Mouse (Mus musculus) adrenal gland, postnatal 4 days (tissue): Measurements from ENCODE around the gene Phpt1. TPM values are rescaled to one million over a fixed set of nuclear protein-coding genes. Genes with fewer than 3 reads are reported as not detected.

Experiments
- DNase-seq, 2 experiments: peaks; one replicate each; pipeline ENCODE4 v3.0.0; 2021 to 2022; ENCODE audit warnings: low spot score in 2 of 2, mixed read lengths in 2 of 2
- total RNA-seq, 2 experiments: library from RNA; stranded (reverse); gene quantifications; 2 replicates each; pipeline ENCODE4 v1.2.3; 2021

Phpt1 gene
- total RNA-seq, 2 experiments from 2014 or later: 74.7 to 80.0 TPM

DNA sequence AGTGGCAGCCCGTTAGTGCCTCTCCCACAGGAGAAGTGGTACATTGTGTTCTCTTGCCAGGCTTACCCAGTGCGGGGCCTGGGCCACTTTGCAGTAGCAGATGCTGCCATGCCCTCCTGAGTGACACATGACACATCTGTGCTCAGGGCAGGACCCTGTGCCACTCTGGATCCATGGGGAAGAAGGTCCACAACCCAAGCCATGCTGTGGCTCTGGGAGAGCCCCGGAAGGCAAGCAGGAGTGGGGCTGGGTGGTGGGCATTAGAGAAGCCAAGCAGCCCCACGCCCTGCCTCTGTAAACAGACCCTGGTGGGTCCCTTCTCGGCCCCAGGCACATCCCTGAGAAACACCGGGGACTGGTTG, 8.1 kb upstream of the Phpt1 start:
- DNase-seq: no peak

- DNase-seq: no peak
Observed at GRCm38 (mm10) chr2:25582466-25583119, 7.6 kb upstream of the Phpt1 start.

DNA sequence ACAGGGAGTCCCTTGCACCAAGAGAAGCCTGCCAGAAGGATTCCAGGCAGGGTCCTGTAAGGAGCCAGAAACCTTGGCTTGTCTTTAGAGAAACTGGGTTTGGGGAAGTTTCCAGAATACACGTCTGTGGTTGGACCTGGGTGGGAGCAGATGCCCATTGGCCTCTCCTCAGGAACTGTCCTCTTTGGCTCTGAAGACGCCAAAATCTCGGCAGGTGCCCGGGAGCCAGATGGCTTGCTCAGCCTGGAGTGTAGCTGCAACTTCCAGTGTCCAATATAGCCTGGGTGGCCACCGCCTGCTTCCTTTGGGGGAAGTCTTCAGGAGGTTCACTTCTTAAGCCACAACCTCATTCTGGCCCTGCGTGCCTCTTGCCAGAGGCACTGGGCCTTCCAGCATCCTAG, 6.9 kb upstream of the Phpt1 start:
- DNase-seq: no peak

DNA sequence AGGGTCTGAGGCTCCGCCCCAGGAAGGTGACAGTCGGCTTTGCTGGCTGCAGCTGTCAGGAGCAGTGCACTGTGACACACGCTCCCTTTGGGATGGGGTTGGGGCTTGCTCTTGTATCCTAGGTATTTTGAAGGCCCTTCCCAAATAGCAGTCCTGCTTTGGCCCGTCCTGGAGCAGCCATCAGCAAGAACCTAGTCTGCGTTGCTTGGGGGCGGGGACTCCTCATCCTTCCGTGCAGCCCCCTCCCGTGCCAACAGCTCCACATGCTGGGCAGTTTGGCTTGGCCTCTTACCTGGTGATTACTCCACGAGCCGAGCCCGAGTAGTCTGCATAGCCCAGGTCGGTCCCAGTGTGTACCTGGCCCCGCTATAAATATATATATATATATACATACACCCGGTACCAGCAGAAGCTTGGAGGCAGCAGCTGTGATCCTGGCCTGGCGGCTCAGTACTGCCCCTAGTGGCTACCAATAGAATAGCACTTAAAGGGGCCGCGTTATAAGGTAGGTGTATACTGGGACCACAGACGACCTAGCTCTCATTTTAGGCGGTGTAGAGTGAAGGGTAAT, 6.4 kb upstream of the Phpt1 start, which contains the start of gene Ajm1:
TSS of gene Ajm1 (minus strand) at position 464 of the 571 bp plus-strand sequence.
- no peak for DNase-seq

- DNase-seq: no peak
Observed at GRCm38 (mm10) chr2:25580621-25581101, 5.6 kb upstream of the Phpt1 start.

GRCm38 (mm10) chr2:25579737-25580460, 4.9 kb upstream of the Phpt1 start:
- no peak for DNase-seq

DNA sequence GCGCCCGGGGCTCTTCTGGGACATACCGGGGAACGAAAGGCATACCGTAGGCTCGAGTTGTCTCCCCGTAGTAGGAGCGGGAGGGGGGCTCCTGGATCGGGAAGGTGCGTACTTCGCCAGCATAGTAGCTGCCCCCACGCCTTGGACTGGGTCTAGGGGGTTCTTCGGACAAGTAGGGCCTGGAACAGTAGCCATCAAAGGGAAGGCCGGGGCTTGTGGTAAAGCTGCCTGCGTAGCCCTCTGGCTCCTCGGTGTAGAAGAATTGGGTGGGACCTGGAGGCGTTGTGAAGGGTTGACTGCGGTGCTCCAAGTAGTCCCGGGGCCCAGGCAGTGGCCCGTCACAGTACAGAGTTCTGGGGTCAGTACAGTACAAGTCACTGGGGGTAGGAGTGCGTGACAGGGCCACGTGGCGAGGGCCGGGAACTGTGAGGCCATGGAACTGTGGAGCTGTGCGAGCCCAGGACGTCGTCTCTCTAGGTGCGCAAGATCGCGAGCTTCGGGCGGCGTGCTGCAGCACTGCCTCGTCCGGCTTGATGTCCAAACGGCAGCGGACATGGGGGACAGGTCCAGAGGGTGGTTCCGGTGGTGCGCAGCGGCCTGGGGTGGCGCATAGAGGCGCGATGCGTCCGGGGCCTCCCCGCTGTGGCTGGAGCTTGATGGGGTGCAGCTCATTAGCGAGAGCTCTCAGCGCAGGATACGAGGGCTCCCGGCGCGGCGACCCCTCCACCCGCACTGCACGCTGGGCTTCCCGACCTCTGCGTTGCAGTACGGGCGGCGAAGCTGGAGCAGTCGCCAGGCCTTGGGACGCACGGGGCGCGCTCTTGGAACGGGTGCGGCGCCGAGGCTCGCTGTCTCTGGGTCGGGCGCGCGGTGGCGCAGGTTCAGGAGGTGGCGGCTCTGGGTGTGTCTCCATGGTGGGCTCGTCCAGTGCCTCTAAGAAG, 4.0 kb upstream of the Phpt1 start:
- DNase-seq: no peak

DNA sequence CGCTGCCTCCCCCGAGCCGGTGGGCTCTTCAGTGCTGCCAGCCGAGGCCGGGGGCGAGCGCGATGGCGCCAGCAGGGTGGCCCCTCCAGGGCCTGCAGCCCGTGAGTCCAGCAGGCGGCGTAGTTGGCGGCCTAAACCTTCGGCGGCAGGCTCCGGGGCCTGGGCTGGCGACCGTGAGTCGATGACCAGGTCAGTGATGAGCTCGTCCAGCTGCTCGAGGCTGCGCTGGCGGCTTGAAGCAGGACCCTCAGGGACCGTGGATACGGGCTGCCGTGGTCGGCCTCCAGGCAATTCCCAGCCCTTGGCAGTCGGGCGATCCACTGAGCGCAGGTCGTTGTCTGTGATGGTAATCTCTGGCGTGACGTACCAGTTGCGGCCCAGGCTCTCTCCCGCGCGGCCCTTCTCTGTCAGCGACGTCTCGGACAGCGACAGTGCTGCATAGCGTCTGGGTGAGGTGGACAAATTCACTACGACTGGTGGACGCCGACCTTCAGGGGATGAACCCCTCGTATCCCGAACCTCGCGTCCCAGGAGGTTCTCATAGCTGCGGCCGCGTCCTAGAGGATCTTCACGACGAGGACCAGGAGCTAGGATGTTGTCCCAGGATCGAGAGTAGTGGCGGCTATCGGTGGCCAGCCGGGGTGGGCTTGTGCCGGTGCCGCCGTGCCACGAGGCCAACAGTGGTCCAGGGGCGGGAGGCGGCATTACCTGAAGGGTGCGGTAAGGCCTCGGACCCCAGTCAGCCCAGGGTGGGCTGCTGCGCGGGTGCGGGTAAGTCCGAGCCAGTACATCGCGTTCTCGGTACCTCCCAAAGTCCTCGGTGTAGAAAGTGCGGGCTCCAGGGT, 3.1 kb upstream of the Phpt1 start:
- DNase-seq: no peak

DNA sequence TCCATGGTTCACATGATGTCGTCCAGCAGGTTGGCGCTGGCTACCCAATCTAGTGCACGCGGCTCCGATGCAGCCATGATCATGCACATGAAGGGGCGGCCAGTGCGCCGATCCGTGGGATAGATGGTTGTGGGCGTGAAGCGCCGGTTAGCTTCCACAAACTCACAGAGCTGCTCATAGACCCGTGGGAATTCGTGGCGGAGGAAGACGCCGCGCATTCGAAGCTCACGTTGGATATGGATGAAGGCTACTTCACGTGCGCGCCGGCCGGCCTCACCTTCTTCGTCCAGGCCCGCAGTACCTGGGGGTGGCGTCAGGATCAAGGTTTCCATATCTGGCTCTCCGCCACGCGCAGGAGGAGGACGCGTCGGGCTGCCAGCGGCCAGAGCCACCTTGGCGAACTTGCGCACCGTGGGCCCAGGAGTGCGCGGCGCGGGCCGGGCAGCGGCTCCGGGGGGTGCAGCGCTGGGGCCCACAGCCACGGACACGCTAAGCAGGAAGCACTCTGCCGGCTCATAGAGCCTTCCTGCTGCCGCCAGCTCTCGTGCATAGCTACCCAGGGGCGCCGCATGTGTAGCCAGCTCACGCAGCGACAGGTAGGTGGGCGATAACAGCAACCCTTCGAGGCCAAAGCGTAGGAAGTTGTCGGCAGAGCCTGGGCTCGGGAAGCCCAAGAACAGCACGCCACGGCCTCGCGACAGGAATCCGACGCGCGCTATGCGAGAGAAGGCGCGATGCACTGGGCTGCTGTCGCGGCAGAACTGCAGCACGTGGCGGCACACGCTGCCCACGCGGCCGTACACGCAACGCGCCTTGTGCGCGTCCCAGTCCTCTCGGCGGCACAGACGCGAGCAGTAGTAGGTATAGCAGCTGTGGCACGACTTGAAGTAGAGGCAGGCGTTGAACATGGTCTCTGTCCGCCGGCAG, 2.2 kb upstream of the Phpt1 start:
- no peak for DNase-seq

GRCm38 (mm10) chr2:25576028-25576850, 1.2 kb upstream of the Phpt1 start:
- DNase-seq: no peak

GRCm38 (mm10) chr2:25575432-25576027, 506 bp upstream of the Phpt1 start:
- DNase-seq: no peak

DNA sequence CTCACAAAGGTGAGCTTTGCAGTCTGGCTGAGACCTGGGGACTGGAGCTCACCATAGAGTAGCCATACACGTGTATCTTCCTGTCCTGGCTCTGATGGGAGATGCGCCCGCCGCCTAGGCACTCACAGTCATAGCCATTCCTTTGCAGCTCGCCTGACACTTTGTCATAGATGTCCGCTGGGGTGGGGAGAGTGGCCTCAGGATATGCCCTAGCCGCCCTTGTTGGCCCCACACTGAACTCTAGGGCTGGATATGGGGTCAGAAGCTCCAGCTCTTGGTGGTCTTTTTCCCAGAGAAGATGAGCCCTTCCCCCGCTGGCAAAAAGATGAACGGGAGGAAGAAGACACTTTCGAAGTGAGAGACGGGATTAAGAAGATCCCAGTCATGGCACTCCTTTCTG, 888 bp downstream of the Phpt1 start:
- DNase-seq: no peak

DNA sequence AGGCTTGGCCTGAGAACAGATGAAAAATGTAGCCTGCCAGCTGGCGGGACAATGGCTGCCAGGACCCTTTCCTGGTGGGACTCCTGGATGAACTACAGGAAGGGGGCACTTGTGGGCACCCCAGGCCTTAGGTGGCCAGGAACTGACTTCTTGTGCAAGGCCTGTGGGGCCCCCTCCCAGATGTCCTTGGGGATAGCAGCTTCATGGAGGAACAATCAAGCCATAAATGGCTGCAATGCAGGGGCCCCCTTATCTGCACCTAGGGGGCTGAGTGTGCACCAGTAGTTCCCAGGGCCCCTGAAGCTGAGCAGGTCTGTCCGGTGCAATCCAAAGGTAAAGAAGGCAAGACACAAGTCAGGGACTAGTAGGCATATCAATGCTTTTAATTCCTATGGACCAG, 2.0 kb downstream of the Phpt1 start:
- no peak for DNase-seq

DNA sequence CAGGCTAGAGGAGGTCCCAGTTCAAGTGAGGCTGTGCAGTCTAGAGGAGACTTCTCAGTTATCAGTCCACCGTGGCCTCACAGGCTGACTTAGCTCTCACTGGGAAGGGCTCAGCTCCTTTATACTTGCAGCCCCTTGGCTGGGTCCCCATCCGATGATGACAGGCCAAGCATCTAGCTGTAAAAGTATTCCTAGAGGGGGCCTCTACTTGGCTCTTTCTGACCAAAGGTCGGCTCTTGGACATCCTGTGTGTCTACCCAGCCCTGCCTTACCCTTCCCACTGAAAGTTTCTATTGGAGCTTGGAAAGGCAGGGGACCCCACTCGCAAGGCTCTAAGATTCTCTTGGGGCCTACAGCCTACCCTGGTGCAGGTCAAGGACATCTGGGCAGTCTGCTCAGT, 3.8 kb downstream of the Phpt1 start:
- DNase-seq: no peak

DNA sequence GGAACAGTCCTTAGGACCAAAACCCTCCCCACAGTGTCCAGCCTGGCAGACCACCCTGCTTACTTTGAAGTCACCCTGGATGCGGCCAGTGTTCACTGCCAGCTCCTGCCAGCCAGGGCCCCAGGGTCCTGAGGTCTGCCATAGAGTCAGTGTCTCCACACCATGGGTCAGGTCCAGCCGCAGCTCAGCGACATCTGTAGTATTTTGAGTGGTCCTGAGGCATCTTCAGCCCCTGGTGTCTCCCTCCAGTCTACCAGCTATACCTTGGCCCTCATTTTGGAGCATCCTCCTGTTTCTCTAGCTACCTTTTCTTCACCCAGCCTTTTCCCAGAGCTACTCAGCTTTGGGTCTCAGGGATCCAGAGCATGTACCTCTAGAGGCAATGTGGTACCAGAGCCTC, 5.7 kb downstream of the Phpt1 start:
- DNase-seq: no peak

- DNase-seq: no peak
Observed at GRCm38 (mm10) chr2:25568473-25569019, 6.5 kb downstream of the Phpt1 start.

GRCm38 (mm10) chr2:25566558-25566957, 8.5 kb downstream of the Phpt1 start:
- DNase-seq: no peak

- DNase-seq: no peak
Observed at GRCm38 (mm10) chr2:25565741-25566140, 9.3 kb downstream of the Phpt1 start.
